Mouse (Mus musculus) mammary gland, adult 2 months (tissue): Measurements from ENCODE around the gene Gm428. TPM values are rescaled to one million over a fixed set of nuclear protein-coding genes. Genes with fewer than 3 reads are reported as not detected.

Experiments
- polyA plus RNA-seq: library from polyadenylated mRNA; depleted of rRNA; stranded (reverse); fragments of >200 nt; gene quantifications from 2 replicates; pipeline ENCODE4 v1.2.3, GENCODE M21; 2012; ENCODE audit warnings: low replicate concordance; rRNA removed

Gene Gm428
- not detected in 2 replicates for polyA plus RNA-seq

DNA sequence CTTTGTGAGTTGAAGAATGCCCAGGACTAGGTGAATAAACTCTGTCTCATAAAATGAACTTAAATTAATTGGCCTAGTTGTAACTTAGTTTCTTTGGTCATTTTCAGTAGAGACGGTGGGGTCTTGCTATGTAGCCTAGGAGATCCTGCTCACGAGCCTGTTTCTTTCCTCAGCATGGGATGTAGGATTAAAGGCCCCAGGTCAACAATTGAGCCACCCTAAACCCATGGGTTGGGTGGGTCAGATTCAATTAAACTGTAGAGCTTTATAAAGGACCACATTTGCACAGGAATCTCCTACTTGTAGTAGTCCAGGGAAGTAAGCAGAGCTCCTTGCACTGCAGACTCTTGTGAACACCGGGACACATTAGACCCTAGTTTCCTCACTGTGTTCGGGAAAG, at the start of gene Gm428:
TSS of gene Gm428 (plus strand) at position 301 of the 400 bp plus-strand sequence.

DNA sequence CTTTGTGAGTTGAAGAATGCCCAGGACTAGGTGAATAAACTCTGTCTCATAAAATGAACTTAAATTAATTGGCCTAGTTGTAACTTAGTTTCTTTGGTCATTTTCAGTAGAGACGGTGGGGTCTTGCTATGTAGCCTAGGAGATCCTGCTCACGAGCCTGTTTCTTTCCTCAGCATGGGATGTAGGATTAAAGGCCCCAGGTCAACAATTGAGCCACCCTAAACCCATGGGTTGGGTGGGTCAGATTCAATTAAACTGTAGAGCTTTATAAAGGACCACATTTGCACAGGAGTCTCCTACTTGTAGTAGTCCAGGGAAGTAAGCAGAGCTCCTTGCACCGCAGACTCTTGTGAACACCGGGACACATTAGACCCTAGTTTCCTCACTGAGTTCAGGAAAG, 45.5 kb upstream of the Gm428 start, which contains the start of gene Gm11236:
TSS of gene Gm11236 (plus strand) at position 301 of the 400 bp plus-strand sequence.

DNA sequence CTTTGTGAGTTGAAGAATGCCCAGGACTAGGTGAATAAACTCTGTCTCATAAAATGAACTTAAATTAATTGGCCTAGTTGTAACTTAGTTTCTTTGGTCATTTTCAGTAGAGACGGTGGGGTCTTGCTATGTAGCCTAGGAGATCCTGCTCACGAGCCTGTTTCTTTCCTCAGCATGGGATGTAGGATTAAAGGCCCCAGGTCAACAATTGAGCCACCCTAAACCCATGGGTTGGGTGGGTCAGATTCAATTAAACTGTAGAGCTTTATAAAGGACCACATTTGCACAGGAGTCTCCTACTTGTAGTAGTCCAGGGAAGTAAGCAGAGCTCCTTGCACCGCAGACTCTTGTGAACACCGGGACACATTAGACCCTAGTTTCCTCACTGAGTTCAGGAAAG, 15.3 kb upstream of the Gm428 start, which contains the start of gene Gm11239:
TSS of gene Gm11239 (plus strand) at position 301 of the 400 bp plus-strand sequence.

Other genes with a start within 250 kb of the Gm428 start
- not detected in 2 replicates for gene Gm11238, start 75.6 kb upstream of the Gm428 start, polyA plus RNA-seq
- gene Gm11237, start 60.5 kb upstream of the Gm428 start, polyA plus RNA-seq = not detected in 2 replicates
- gene Gm11236, start 45.4 kb upstream of the Gm428 start, polyA plus RNA-seq = not detected in 2 replicates
- not detected in 2 replicates for gene Gm11239, start 15.2 kb upstream of the Gm428 start, polyA plus RNA-seq
- gene Rasef, start 107.5 kb downstream of the Gm428 start, polyA plus RNA-seq = 2.3 and 2.9 TPM in 2 replicates
- not detected in 2 replicates for gene Gm11758, start 192.8 kb downstream of the Gm428 start, polyA plus RNA-seq
- not detected in 2 replicates for gene Gm11757, start 207.6 kb downstream of the Gm428 start, polyA plus RNA-seq
- not detected in 2 replicates for gene Gm13871, start 222.4 kb downstream of the Gm428 start, polyA plus RNA-seq
- gene Gm11756, start 237.2 kb downstream of the Gm428 start, polyA plus RNA-seq = not detected in 2 replicates